Mouse (Mus musculus) MEL (cell line): ENCODE data around the gene Egfr.

Source experiments
- CHD1 ChIP-seq: IDR thresholded peaks from 2 replicates; pipeline ENCODE4 v1.6.1; 2012; ENCODE audit warnings: low read depth, mild to moderate bottlenecking, inconsistent platforms, low read length, improper control_type of control experiment
- CTCF ChIP-seq, 3 experiments: IDR thresholded peaks in 2 of 3; conservative IDR thresholded peaks in 1 of 3; 2 replicates each; pipeline ENCODE4 v1.5.1; 2011 to 2012; ENCODE audit warnings: low read length in 3 of 3, low read depth in 2 of 3, mild to moderate bottlenecking in 2 of 3, improper control_type of control experiment in 1 of 3, inconsistent platforms in 1 of 3, mixed read lengths in 1 of 3, moderate library complexity in 1 of 3; ENCODE audit not compliant: control insufficient read depth in 1 of 3, insufficient read depth in 1 of 3, poor library complexity in 1 of 3, severe bottlenecking in 1 of 3
- POLR2A ChIP-seq, 2 experiments: IDR thresholded peaks; 2 replicates each; pipeline ENCODE4 v1.6.1; 2011 to 2012; ENCODE audit warnings: low read length in 2 of 2, mild to moderate bottlenecking in 2 of 2, control low read depth in 1 of 2, improper control_type of control experiment in 1 of 2, low read depth in 1 of 2, moderate library complexity in 1 of 2; ENCODE audit not compliant: control insufficient read depth in 1 of 2, insufficient read depth in 1 of 2, poor library complexity in 1 of 2

GRCm38 (mm10) chr11:16900653-16901416 lies 148.8 kb downstream of the Egfr start:
- TF ChIP-seq CTCF (IDR thresholded peaks at IDR 0.05 in 2 of 3, conservative IDR thresholded peaks at IDR 0.05 in 1 of 3; ENCODE audit: control insufficient read depth in 1 of 3, insufficient read depth in 1 of 3, low read depth in 2 of 3, low read length in 3 of 3, poor library complexity in 1 of 3, severe bottlenecking in 1 of 3) (no peak), CHD1 (no peak), POLR2A (IDR thresholded peaks at IDR 0.05; ENCODE audit: control insufficient read depth in 1 of 2, insufficient read depth in 1 of 2, low read depth in 1 of 2, low read length in 2 of 2, poor library complexity in 1 of 2) (no peak)
